Mouse (Mus musculus) midbrain, postnatal 0 days (tissue): ENCODE measurements around the gene Ubash3b. TPM values are rescaled to one million over a fixed set of nuclear protein-coding genes. Genes with fewer than 3 reads are reported as not detected.

Source experiments
- ATAC-seq: fragments of 200-750 bp; cut with Nextera tagmentation; 2 replicates; pipeline ENCODE4 v1.8.0; 2017; ENCODE audit warnings: moderate number of reproducible peaks, mild to moderate bottlenecking, moderate TSS enrichment, moderate library complexity; ENCODE audit not compliant: low FRiP score
- DNase-seq: peaks from one replicate; pipeline ENCODE4 v3.0.0-alpha.2; 2015; ENCODE audit warnings: low spot score
- H3K27ac ChIP-seq: fragments of 300-500 bp; sonication (generic); 2 replicates; pipeline ENCODE4 v1.5.1; 2014; ENCODE audit warnings: low read depth, mild to moderate bottlenecking, low read length, mixed read lengths
- H3K27me3 ChIP-seq: fragments of 300-500 bp; sonication (generic); 2 replicates; pipeline ENCODE4 v1.6.1; 2014; ENCODE audit warnings: low read length, control low read depth, mixed read lengths; ENCODE audit not compliant: insufficient read depth
- H3K36me3 ChIP-seq: fragments of 300-500 bp; sonication (generic); 2 replicates; pipeline ENCODE4 v1.6.1; 2014; ENCODE audit warnings: low read length, control low read depth, mixed read lengths; ENCODE audit not compliant: insufficient read depth
- H3K4me1 ChIP-seq: fragments of 300-500 bp; sonication (generic); 2 replicates; pipeline ENCODE4 v1.6.1; 2014; ENCODE audit warnings: mild to moderate bottlenecking, control low read depth, antibody characterized with exemption, low read length, mixed read lengths; ENCODE audit not compliant: insufficient read depth
- H3K4me2 ChIP-seq: fragments of 300-500 bp; sonication (generic); 2 replicates; pipeline ENCODE4 v1.6.1; 2014; ENCODE audit warnings: low read depth, mild to moderate bottlenecking, low read length, mixed read lengths; ENCODE audit not compliant: poor library complexity, severe bottlenecking
- H3K4me3 ChIP-seq: fragments of 300-500 bp; sonication (generic); 2 replicates; pipeline ENCODE4 v1.5.1; 2014; ENCODE audit warnings: low read depth, mild to moderate bottlenecking, low read length, moderate library complexity
- H3K9ac ChIP-seq: fragments of 300-500 bp; sonication (generic); replicated peaks from 2 replicates; pipeline ENCODE4 v1.6.1; 2014; ENCODE audit warnings: mild to moderate bottlenecking, low read length, moderate library complexity, mixed read lengths; ENCODE audit not compliant: poor library complexity, severe bottlenecking
- H3K9me3 ChIP-seq: fragments of 300-500 bp; sonication (generic); 2 replicates; pipeline ENCODE4 v1.6.1; 2016; ENCODE audit warnings: low read length, control low read depth
- CTCF ChIP-seq: IDR thresholded peaks from 2 replicates; pipeline ENCODE4 v1.5.1; 2016; ENCODE audit warnings: antibody characterized with exemption, mild to moderate bottlenecking
- WGBS: fragments of 180-500 bp; shearing (Covaris S2); extraction: QIAGEN DNeasy Blood & Tissue Kit; methylation state at CpG from one replicate; pipeline ENCODE4 v1.1.7; 2014; 5-methylcytosine and 5-hydroxymethylcytosine counted together
- polyA plus RNA-seq: library from polyadenylated mRNA; unstranded; fragments of >200 nt; fragmentation: Nextera tagmentation; extraction: Ambion mirVana; gene quantifications from 2 replicates; pipeline ENCODE4 v1.2.1, GENCODE M21; 2015
- total RNA-seq: library from RNA; depleted of rRNA; stranded (reverse); fragments of >200 nt; gene quantifications from 2 replicates; pipeline ENCODE4 v1.2.3, GENCODE M21; 2014

Gene Ubash3b
- total and polyA plus RNA-seq, 2 experiments from 2014 or later: 23.1 to 32.3 TPM

DNA sequence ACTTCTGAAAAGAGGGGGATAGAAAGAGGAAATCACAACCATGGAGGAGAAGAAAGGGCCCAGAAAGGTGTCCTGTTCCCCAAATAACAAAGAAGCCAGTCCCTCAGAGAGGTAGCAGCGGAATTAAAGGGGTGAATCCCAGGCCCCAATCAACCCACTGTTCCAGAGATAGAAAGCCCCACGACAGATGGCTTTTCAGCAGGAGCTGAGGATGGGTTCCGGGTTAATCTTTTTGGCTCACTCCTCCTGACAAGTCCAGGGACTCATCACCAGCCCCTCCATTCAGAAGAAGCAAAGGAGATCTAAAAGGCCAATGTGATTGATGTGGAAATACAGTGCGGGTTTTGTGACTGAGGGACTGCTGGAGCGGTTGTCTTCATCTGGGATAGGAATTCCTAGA lies 117.9 kb downstream of the Ubash3b start:
- H3K9ac ChIP-seq: no peak overlapping the region
- ATAC-seq (no peak), DNase-seq (no peak)
- peaks cover 9% of the 10 kb centered on the region; the same call in 1 of the 2 replicates for H3K36me3 ChIP-seq
- H3K4me3 ChIP-seq: no peak overlapping the region
- TF ChIP-seq CTCF: no peak
- no peaks in the 10 kb centered on the region for H3K27me3 ChIP-seq
- H3K4me1 ChIP-seq: no peaks in the 10 kb centered on the region
- no peak overlapping the region for H3K4me2 ChIP-seq
- 78% methylated on average over 5 of the region's 5 CpGs for WGBS
- no peak overlapping the region for H3K27ac ChIP-seq
- H3K9me3 ChIP-seq: no peaks in the 10 kb centered on the region

DNA sequence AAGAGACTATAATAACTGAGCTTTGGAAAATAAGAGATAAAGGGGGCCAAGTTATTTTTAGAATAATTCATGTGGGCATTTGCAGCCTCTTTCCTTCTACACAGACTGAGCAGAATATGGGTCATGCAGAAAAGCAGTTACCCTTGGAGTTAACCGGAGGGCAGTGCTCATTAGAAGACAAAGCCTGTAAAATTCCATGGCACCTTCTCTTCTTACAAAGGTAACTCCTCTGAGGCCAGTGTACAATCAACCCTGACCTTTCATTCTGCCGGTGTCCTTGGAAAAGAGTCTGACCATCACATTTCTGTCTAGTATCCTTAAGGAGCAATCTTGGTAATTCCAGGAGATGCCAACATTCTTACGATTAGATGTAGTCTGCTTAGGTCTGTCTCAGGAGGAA lies 120.1 kb downstream of the Ubash3b start:
- no peak overlapping the region for H3K9ac ChIP-seq
- no peaks in the 10 kb centered on the region for H3K27me3 ChIP-seq
- no peaks in the 10 kb centered on the region for H3K9me3 ChIP-seq
- H3K4me3 ChIP-seq: no peak overlapping the region
- WGBS: 85% methylated on average over 3 of the region's 3 CpGs
- TF ChIP-seq CTCF: no peak
- H3K4me1 ChIP-seq: no peaks in the 10 kb centered on the region
- ATAC-seq (no peak), DNase-seq (no peak)
- peaks cover 10% of the 10 kb centered on the region; the same call in 1 of the 2 replicates for H3K36me3 ChIP-seq
- no peak overlapping the region for H3K4me2 ChIP-seq
- no peak overlapping the region; the same call in 1 of the 2 replicates for H3K27ac ChIP-seq

DNA sequence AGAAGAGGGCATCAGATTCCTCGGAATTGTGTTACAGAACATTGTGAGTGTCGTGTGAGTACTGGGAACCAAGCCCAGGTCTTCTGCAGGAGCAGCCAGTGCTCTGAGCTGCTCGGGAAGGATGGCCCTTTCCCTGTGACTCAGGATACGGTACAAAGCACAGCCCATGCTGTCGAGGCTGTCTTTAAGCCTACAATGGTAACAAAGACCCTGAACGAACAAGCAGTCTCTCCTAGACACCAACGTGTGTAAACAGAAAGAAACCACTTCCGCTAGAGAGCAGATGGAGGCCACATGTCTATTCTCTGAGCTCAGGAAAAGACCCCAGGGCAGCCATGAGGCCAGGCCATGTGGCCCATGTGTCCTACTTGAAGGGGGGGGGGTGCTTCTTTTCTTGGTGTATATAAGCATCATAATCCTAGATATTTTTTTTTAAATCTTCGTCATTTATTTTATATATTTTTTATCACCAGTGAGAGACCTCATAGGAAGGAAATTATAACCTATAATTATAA lies 123.3 kb downstream of the Ubash3b start:
- Histone ChIP-seq H3K27ac (no peak overlapping the region), H3K27me3 (no peaks in the 10 kb centered on the region), H3K4me1 (no peaks in the 10 kb centered on the region), H3K9me3 (no peaks in the 10 kb centered on the region), H3K36me3 (peaks cover 14% of the 10 kb centered on the region; the same call in 1 of the 2 replicates), H3K4me2 (no peak overlapping the region), H3K4me3 (no peak overlapping the region), H3K9ac (no peak overlapping the region)
- ATAC-seq (no peak), DNase-seq (no peak)
- no peak for TF ChIP-seq CTCF
- 63% methylated on average over 9 of the region's 9 CpGs for WGBS

DNA sequence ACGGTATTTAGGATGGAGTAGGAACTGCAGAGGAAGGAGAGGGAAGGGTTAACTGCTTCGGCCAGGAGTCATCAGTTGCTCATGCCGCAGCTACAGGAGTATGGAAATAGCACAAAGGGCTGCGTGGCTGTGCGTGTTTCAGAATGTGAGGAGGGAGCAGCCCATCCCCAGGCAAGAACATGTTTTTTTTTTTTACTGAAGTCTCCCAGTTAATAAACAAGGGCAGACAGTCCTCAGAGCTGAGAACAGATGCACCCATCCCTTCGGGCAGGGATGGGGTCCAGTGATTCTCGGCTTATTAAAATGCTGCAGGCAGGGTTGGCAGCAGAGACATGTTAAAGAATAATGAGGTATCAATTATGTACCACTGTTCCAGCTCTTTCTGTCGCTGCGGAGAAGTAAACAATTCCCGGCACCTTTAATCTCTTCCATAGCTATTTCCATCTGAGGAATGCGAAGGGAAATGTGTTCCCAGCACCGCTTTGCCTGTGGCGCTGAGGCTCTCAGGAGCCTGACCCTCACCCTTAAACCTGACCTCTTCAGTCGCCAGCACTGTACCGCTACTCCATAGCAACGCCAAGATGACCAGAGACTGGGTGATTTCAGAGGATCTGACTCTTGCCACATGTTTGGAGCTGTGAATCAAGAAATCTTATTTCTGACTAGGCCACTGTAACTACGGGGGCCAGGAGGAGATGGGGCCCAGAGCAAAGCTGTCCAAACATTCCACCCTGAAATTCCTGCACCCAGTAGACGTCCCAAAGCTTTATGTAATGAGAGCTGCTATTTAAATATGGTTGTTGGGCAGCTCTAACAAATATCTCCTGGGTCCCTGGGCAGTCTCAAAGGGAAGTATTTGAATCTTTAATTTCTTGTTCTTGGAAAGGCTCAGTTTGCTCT lies 129.7 kb downstream of the Ubash3b start:
- H3K4me2 ChIP-seq: 0 out of 2 replicates have a peak overlapping the region, but pooled peaks have one; percentile 18
- H3K27ac ChIP-seq: peak overlapping the region; percentile 79
- ATAC-seq: peak; percentile 52; the same call in 1 of the 2 replicates
- no peaks in the 10 kb centered on the region for H3K9me3 ChIP-seq
- H3K9ac ChIP-seq: peak overlapping the region; percentile 4; the same call in 1 of the 2 replicates
- H3K4me3 ChIP-seq: no peak overlapping the region
- peak; percentile 68 for DNase-seq
- 25% methylated on average over 18 of the region's 18 CpGs for whole genome bisulfite sequencing
- TF ChIP-seq CTCF: no peak
- no peaks in the 10 kb centered on the region for H3K27me3 ChIP-seq
- H3K36me3 ChIP-seq: peaks cover 3% of the 10 kb centered on the region; the same call in 1 of the 2 replicates
- H3K4me1 ChIP-seq: peaks cover 9% of the 10 kb centered on the region; the same call in 1 of the 2 replicates

DNA sequence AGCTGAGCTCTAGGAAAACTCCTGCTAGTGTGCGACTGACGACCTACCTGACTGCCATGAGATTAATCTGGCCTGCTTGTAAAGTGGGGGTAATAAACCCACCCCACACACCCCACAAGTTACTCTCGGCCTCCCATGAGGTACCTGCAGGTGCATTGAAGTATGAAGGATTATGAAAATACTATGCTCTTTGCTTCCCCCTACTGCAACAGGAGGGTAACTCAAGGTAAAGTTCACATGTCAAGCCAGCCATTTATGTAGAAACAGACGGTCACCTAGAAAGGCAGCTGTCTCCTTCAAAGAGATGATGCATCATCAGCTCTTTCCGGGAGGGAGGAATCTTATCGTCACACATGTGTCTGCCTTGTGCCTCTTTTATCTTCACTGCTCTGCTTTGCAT lies 131.7 kb downstream of the Ubash3b start:
- H3K9ac ChIP-seq: no peak overlapping the region
- H3K4me3 ChIP-seq: no peak overlapping the region
- TF ChIP-seq CTCF: peak; percentile 63
- no peaks in the 10 kb centered on the region for H3K9me3 ChIP-seq
- peaks cover 9% of the 10 kb centered on the region; the same call in 1 of the 2 replicates for H3K4me1 ChIP-seq
- H3K27ac ChIP-seq: no peak overlapping the region
- ATAC-seq (no peak), DNase-seq (no peak)
- no peaks in the 10 kb centered on the region for H3K27me3 ChIP-seq
- H3K4me2 ChIP-seq: no peak overlapping the region
- 82% methylated on average over 6 of the region's 6 CpGs for WGBS
- H3K36me3 ChIP-seq: no peaks in the 10 kb centered on the region; the same call in 1 of the 2 replicates

DNA sequence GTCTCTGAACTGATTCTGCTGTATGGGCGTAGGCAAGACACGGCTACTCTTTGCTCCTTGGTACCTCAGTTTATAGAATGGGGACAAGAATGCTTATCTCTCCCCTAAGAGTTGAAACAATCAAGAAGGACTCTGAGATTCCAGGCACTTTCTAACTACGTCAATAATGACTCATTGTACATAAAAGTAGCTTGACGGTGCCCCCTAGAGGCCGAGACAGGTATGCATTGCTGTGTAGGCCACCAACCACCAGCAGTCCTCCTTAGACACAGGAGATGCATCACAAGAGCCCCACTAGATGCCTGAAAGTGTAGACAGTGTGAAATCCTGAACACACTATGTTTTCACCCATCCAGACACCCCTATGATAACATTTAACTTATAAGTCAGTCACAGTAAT lies 133.0 kb downstream of the Ubash3b start:
- DNase-seq (peak; percentile 74), ATAC-seq (no peak)
- H3K4me1 ChIP-seq: peaks cover 9% of the 10 kb centered on the region; the same call in 1 of the 2 replicates
- no peak overlapping the region for H3K9ac ChIP-seq
- H3K4me2 ChIP-seq: no peak overlapping the region
- H3K4me3 ChIP-seq: no peak overlapping the region
- no peak overlapping the region for H3K27ac ChIP-seq
- peaks cover 3% of the 10 kb centered on the region; the same call in 1 of the 2 replicates for H3K36me3 ChIP-seq
- H3K9me3 ChIP-seq: no peaks in the 10 kb centered on the region
- TF ChIP-seq CTCF: peak; percentile 74
- H3K27me3 ChIP-seq: no peaks in the 10 kb centered on the region
- 47% methylated on average over 5 of the region's 5 CpGs for WGBS
